Mouse (Mus musculus) MEL (cell line): ENCODE measurements around the gene Abcb9.
A peak's percentile ranks its signal among the peaks of the same experiment; 100 is the strongest.

Experiments used
- CHD2 ChIP-seq: IDR thresholded peaks from 2 replicates; pipeline ENCODE4 v1.6.1; 2011; ENCODE audit warnings: low read length, improper control_type of control experiment
- CTCF ChIP-seq, 3 experiments: IDR thresholded peaks in 2 of 3; conservative IDR thresholded peaks in 1 of 3; 2 replicates each; pipeline ENCODE4 v1.5.1; 2011 to 2012; ENCODE audit warnings: low read length in 3 of 3, low read depth in 2 of 3, mild to moderate bottlenecking in 2 of 3, improper control_type of control experiment in 1 of 3, inconsistent platforms in 1 of 3, mixed read lengths in 1 of 3, moderate library complexity in 1 of 3; ENCODE audit not compliant: control insufficient read depth in 1 of 3, insufficient read depth in 1 of 3, poor library complexity in 1 of 3, severe bottlenecking in 1 of 3
- EP300 ChIP-seq, 2 experiments: IDR thresholded peaks; 2 replicates each; pipeline ENCODE4 v1.6.1; 2011; ENCODE audit warnings: improper control_type of control experiment in 2 of 2, low read length in 2 of 2, low read depth in 1 of 2, mild to moderate bottlenecking in 1 of 2
- POLR2A ChIP-seq, 2 experiments: IDR thresholded peaks; 2 replicates each; pipeline ENCODE4 v1.6.1; 2011 to 2012; ENCODE audit warnings: low read length in 2 of 2, mild to moderate bottlenecking in 2 of 2, control low read depth in 1 of 2, improper control_type of control experiment in 1 of 2, low read depth in 1 of 2, moderate library complexity in 1 of 2; ENCODE audit not compliant: control insufficient read depth in 1 of 2, insufficient read depth in 1 of 2, poor library complexity in 1 of 2
- POLR2AphosphoS5 ChIP-seq: IDR thresholded peaks from 2 replicates; pipeline ENCODE4 v1.6.1; 2012; ENCODE audit warnings: low read depth, borderline replicate concordance, mild to moderate bottlenecking, inconsistent platforms, low read length, moderate library complexity, mixed read lengths
- RAD21 ChIP-seq: IDR thresholded peaks from 2 replicates; pipeline ENCODE4 v1.6.1; 2011; ENCODE audit warnings: mild to moderate bottlenecking, low read depth, low read length, improper control_type of control experiment
- TCF12 ChIP-seq: IDR thresholded peaks from 2 replicates; pipeline ENCODE4 v1.6.1; 2014; ENCODE audit warnings: low read depth, mild to moderate bottlenecking, inconsistent platforms, low read length, improper control_type of control experiment, moderate library complexity
- USF1 ChIP-seq: IDR thresholded peaks from 2 replicates; pipeline ENCODE4 v1.6.1; 2014; ENCODE audit warnings: low read depth, mild to moderate bottlenecking, inconsistent platforms, low read length, improper control_type of control experiment, moderate library complexity
- USF2 ChIP-seq, 2 experiments: IDR thresholded peaks; 2 replicates each; pipeline ENCODE4 v1.6.1; 2011 to 2012; ENCODE audit warnings: improper control_type of control experiment in 2 of 2, low read length in 2 of 2, borderline replicate concordance in 1 of 2, inconsistent platforms in 1 of 2, low read depth in 1 of 2, mild to moderate bottlenecking in 1 of 2; ENCODE audit not compliant: insufficient read depth in 1 of 2

- TF ChIP-seq USF2 (IDR thresholded peaks at IDR 0.05; ENCODE audit: borderline replicate concordance in 1 of 2, insufficient read depth in 1 of 2, low read depth in 1 of 2, low read length in 2 of 2): peak; percentile 55 to 90
- TF ChIP-seq POLR2A (IDR thresholded peaks at IDR 0.05; ENCODE audit: control insufficient read depth in 1 of 2, insufficient read depth in 1 of 2, low read depth in 1 of 2, low read length in 2 of 2, poor library complexity in 1 of 2): peak; percentile 29 to 74
- peak in 2 of 3 experiments; percentile 41 to 55; a peak in 4 of 6 replicates for TF ChIP-seq CTCF (IDR thresholded peaks at IDR 0.05 in 2 of 3, conservative IDR thresholded peaks at IDR 0.05 in 1 of 3; ENCODE audit: control insufficient read depth in 1 of 3, insufficient read depth in 1 of 3, low read depth in 2 of 3, low read length in 3 of 3, poor library complexity in 1 of 3, severe bottlenecking in 1 of 3)
- TF ChIP-seq USF1: peak; percentile 97
- no peak for TF ChIP-seq EP300 (IDR thresholded peaks at IDR 0.05; ENCODE audit: low read depth in 1 of 2, low read length in 2 of 2)
- no peak for TF ChIP-seq CHD2
- TF ChIP-seq POLR2AphosphoS5: no peak
- TF ChIP-seq TCF12: peak; percentile 58
- TF ChIP-seq RAD21: no peak
Observed at GRCm38 (mm10) chr5:124111742-124112497, 16.3 kb upstream of the Abcb9 start, which contains the start of gene Ogfod2.
